Mouse (Mus musculus) neural tube, embryonic 14.5 days (tissue): ENCODE data around the gene Hhat. TPM values are rescaled to one million over a fixed set of nuclear protein-coding genes. Genes with fewer than 3 reads are reported as not detected.

Source experiments
- ATAC-seq: fragments of 200-750 bp; cut with Nextera tagmentation; 2 replicates; pipeline ENCODE4 v1.8.0; 2017; ENCODE audit warnings: low read depth, mild to moderate bottlenecking, moderate TSS enrichment, moderate library complexity
- H3K27ac ChIP-seq: fragments of 300-500 bp; sonication (generic); 2 replicates; pipeline ENCODE4 v1.5.1; 2014; ENCODE audit warnings: low read depth, mild to moderate bottlenecking, control low read depth, low read length, moderate library complexity, mixed read lengths
- H3K27me3 ChIP-seq: fragments of 300-500 bp; sonication (generic); 2 replicates; pipeline ENCODE4 v1.6.1; 2014; ENCODE audit warnings: low read length; ENCODE audit not compliant: control insufficient read depth, insufficient read depth
- H3K36me3 ChIP-seq: fragments of 300-500 bp; sonication (generic); 2 replicates; pipeline ENCODE4 v1.6.1; 2014; ENCODE audit warnings: low read length, mixed read lengths; ENCODE audit not compliant: control insufficient read depth, insufficient read depth
- H3K4me1 ChIP-seq: fragments of 300-500 bp; sonication (generic); 2 replicates; pipeline ENCODE4 v1.6.1; 2014; ENCODE audit warnings: low read length; ENCODE audit not compliant: control insufficient read depth, insufficient read depth
- H3K4me2 ChIP-seq: fragments of 300-500 bp; sonication (generic); 2 replicates; pipeline ENCODE4 v1.6.1; 2014; ENCODE audit warnings: mild to moderate bottlenecking, low read depth, low read length, control low read depth
- H3K4me3 ChIP-seq: fragments of 300-500 bp; sonication (generic); 2 replicates; pipeline ENCODE4 v1.5.1; 2014; ENCODE audit warnings: low read depth, low read length, control low read depth, mixed read lengths
- H3K9ac ChIP-seq: fragments of 300-500 bp; sonication (generic); replicated peaks from 2 replicates; pipeline ENCODE4 v1.6.1; 2014; ENCODE audit warnings: low read depth, mild to moderate bottlenecking, control low read depth, low read length, mixed read lengths
- H3K9me3 ChIP-seq: fragments of 300-500 bp; sonication (generic); 2 replicates; pipeline ENCODE4 v1.6.1; 2016; ENCODE audit warnings: low read length; ENCODE audit not compliant: control insufficient read depth
- WGBS: fragments of 180-500 bp; shearing (Covaris S2); extraction: QIAGEN DNeasy Blood & Tissue Kit; methylation state at CpG from one replicate; pipeline ENCODE4 v1.1.7; 2014; 5-methylcytosine and 5-hydroxymethylcytosine counted together
- polyA plus RNA-seq: library from polyadenylated mRNA; unstranded; fragments of >200 nt; fragmentation: Nextera tagmentation; extraction: Ambion mirVana; gene quantifications from 2 replicates; pipeline ENCODE4 v1.2.1, GENCODE M21; 2014

The Hhat gene
- polyA plus RNA-seq, 1 experiment from 2014 or later = 3.1 TPM

- Histone ChIP-seq H3K36me3 (no peaks in the 10 kb centered on the region), H3K27ac (no peak overlapping the region), H3K4me3 (no peak overlapping the region), H3K9ac (no peak overlapping the region), H3K9me3 (no peaks in the 10 kb centered on the region), H3K4me2 (no peak overlapping the region), H3K4me1 (no peaks in the 10 kb centered on the region), H3K27me3 (no peaks in the 10 kb centered on the region)
- no peak for ATAC-seq
- WGBS = 81% methylated on average over 4 of the region's 4 CpGs
Observed at GRCm38 (mm10) chr1:192463732-192464131, 307.3 kb downstream of the Hhat start.

GRCm38 (mm10) chr1:192457526-192458206, 313.4 kb downstream of the Hhat start:
- 81% methylated on average over 6 of the region's 6 CpGs for WGBS
- Histone ChIP-seq H3K27ac (no peak overlapping the region), H3K27me3 (no peaks in the 10 kb centered on the region)

GRCm38 (mm10) chr1:192457037-192457436, 314.0 kb downstream of the Hhat start:
- Histone ChIP-seq H3K4me3 (no peak overlapping the region), H3K36me3 (no peaks in the 10 kb centered on the region), H3K27me3 (no peaks in the 10 kb centered on the region), H3K9ac (no peak overlapping the region), H3K27ac (no peak overlapping the region), H3K4me1 (no peaks in the 10 kb centered on the region), H3K9me3 (no peaks in the 10 kb centered on the region), H3K4me2 (no peak overlapping the region)
- no peak for ATAC-seq
- WGBS = 75% methylated on average over 3 of the region's 3 CpGs

More at GRCm38 (mm10) chr1:192457526-192458206, 313.4 kb downstream of the Hhat start:
- no peak overlapping the region for H3K4me2 ChIP-seq
- no peak for ATAC-seq
- no peaks in the 10 kb centered on the region for H3K9me3 ChIP-seq
- no peaks in the 10 kb centered on the region for H3K36me3 ChIP-seq
- H3K9ac ChIP-seq = no peak overlapping the region
- H3K4me3 ChIP-seq = no peak overlapping the region
- no peaks in the 10 kb centered on the region for H3K4me1 ChIP-seq

- no peaks in the 10 kb centered on the region for H3K27me3 ChIP-seq
- ATAC-seq = no peak
- no peak overlapping the region for H3K4me2 ChIP-seq
- no peaks in the 10 kb centered on the region for H3K9me3 ChIP-seq
- no peaks in the 10 kb centered on the region for H3K4me1 ChIP-seq
- H3K4me3 ChIP-seq = no peak overlapping the region
- no peak overlapping the region for H3K27ac ChIP-seq
- H3K36me3 ChIP-seq = no peaks in the 10 kb centered on the region
- no peak overlapping the region for H3K9ac ChIP-seq
- 48% methylated on average over 4 of the region's 4 CpGs for WGBS
Observed at GRCm38 (mm10) chr1:192454981-192455380, 316.0 kb downstream of the Hhat start.

GRCm38 (mm10) chr1:192454501-192454900, 316.5 kb downstream of the Hhat start:
- Histone ChIP-seq H3K4me3 (no peak overlapping the region), H3K4me2 (no peak overlapping the region), H3K27ac (no peak overlapping the region), H3K27me3 (no peaks in the 10 kb centered on the region), H3K36me3 (no peaks in the 10 kb centered on the region), H3K4me1 (no peaks in the 10 kb centered on the region), H3K9me3 (no peaks in the 10 kb centered on the region), H3K9ac (no peak overlapping the region)
- ATAC-seq = no peak
- 67% methylated on average over 1 of the region's 1 CpGs for WGBS

- ATAC-seq = no peak
- Histone ChIP-seq H3K9me3 (no peaks in the 10 kb centered on the region), H3K4me2 (no peak overlapping the region), H3K4me1 (no peaks in the 10 kb centered on the region), H3K27ac (no peak overlapping the region), H3K4me3 (no peak overlapping the region), H3K27me3 (no peaks in the 10 kb centered on the region), H3K36me3 (no peaks in the 10 kb centered on the region), H3K9ac (no peak overlapping the region)
- 73% methylated on average over 4 of the region's 4 CpGs for WGBS
Observed at GRCm38 (mm10) chr1:192451722-192452121, 319.3 kb downstream of the Hhat start.

- no peak overlapping the region for H3K9ac ChIP-seq
- no peak for ATAC-seq
Observed at GRCm38 (mm10) chr1:192450425-192450824, 320.6 kb downstream of the Hhat start.

GRCm38 (mm10) chr1:192449572-192450351, 321.3 kb downstream of the Hhat start:
- Histone ChIP-seq H3K9ac (no peak overlapping the region), H3K4me3 (no peak overlapping the region), H3K36me3 (no peaks in the 10 kb centered on the region), H3K4me2 (no peak overlapping the region), H3K9me3 (no peaks in the 10 kb centered on the region), H3K27me3 (no peaks in the 10 kb centered on the region), H3K4me1 (no peaks in the 10 kb centered on the region), H3K27ac (no peak overlapping the region)
- no peak for ATAC-seq
- 78% methylated on average over 4 of the region's 4 CpGs for WGBS

More at GRCm38 (mm10) chr1:192450425-192450824, 320.6 kb downstream of the Hhat start:
- Histone ChIP-seq H3K4me2 (no peak overlapping the region), H3K4me3 (no peak overlapping the region), H3K4me1 (no peaks in the 10 kb centered on the region), H3K27ac (no peak overlapping the region), H3K9me3 (no peaks in the 10 kb centered on the region), H3K36me3 (no peaks in the 10 kb centered on the region), H3K27me3 (no peaks in the 10 kb centered on the region)

- H3K4me1 ChIP-seq = peaks cover 4% of the 10 kb centered on the region; the same call in 1 of the 2 replicates
- WGBS = 89% methylated on average over 1 of the region's 1 CpGs
- no peaks in the 10 kb centered on the region for H3K9me3 ChIP-seq
- H3K27ac ChIP-seq = no peak overlapping the region
- no peaks in the 10 kb centered on the region for H3K27me3 ChIP-seq
- no peak overlapping the region for H3K9ac ChIP-seq
- no peak overlapping the region for H3K4me3 ChIP-seq
- ATAC-seq = no peak
- no peak overlapping the region for H3K4me2 ChIP-seq
- no peaks in the 10 kb centered on the region for H3K36me3 ChIP-seq
Observed at GRCm38 (mm10) chr1:192448512-192448911, 322.5 kb downstream of the Hhat start.
